Mouse (Mus musculus) liver, embryonic 14.5 days (tissue): Measurements from ENCODE around the gene Adap2. TPM values are rescaled to one million over a fixed set of nuclear protein-coding genes. Genes with fewer than 3 reads are reported as not detected.
A peak's percentile ranks its signal among the peaks of the same experiment; 100 is the strongest.

ENCODE experiments used
- ATAC-seq: fragments of 200-750 bp; cut with Nextera tagmentation; 2 replicates; pipeline ENCODE4 v1.8.0; 2017; ENCODE audit warnings: moderate number of reproducible peaks, mild to moderate bottlenecking, moderate library complexity; ENCODE audit not compliant: insufficient read depth
- DNase-seq, 3 experiments: peaks; one replicate each; pipeline ENCODE4 v3.0.0-alpha.2; 2012 to 2013; ENCODE audit warnings: low read depth in 3 of 3, low spot score in 3 of 3
- H3K27ac ChIP-seq: fragments of 300-500 bp; sonication (generic); 2 replicates; pipeline ENCODE4 v1.5.1; 2014; ENCODE audit warnings: moderate library complexity, mild to moderate bottlenecking, control low read depth, inconsistent platforms
- H3K27me3 ChIP-seq: fragments of 300-500 bp; sonication (generic); 2 replicates; pipeline ENCODE4 v1.6.1; 2014; ENCODE audit warnings: mild to moderate bottlenecking, low read length, moderate library complexity; ENCODE audit not compliant: control insufficient read depth, insufficient read depth
- H3K36me3 ChIP-seq: fragments of 300-500 bp; sonication (generic); replicated peaks from 2 replicates; pipeline ENCODE4 v1.6.1; 2014; ENCODE audit warnings: low read depth; ENCODE audit not compliant: control insufficient read depth, insufficient read depth
- H3K4me1 ChIP-seq, 2 experiments: fragments of 200-500 bp in 1 of 2; fragments of 300-500 bp in 1 of 2; sonication (generic) in 1 of 2; replicated peaks; 2 replicates each; pipeline ENCODE4 v1.6.1; 2012 to 2014; ENCODE audit warnings: antibody characterized with exemption in 1 of 2, inconsistent platforms in 1 of 2, low read length in 1 of 2; ENCODE audit not compliant: control insufficient read depth in 2 of 2, insufficient read depth in 2 of 2
- H3K4me2 ChIP-seq: fragments of 300-500 bp; sonication (generic); 2 replicates; pipeline ENCODE4 v1.6.1; 2014; ENCODE audit warnings: low read depth, mild to moderate bottlenecking, control low read depth, moderate library complexity
- H3K4me3 ChIP-seq, 2 experiments: fragments of 200-500 bp in 1 of 2; fragments of 300-500 bp in 1 of 2; sonication (generic) in 1 of 2; 2 replicates each; pipeline ENCODE4 v1.5.1; 2012 to 2014; ENCODE audit warnings: low read depth in 2 of 2, low read length in 2 of 2, mild to moderate bottlenecking in 2 of 2, control low read depth in 1 of 2, inconsistent platforms in 1 of 2, moderate library complexity in 1 of 2; ENCODE audit not compliant: insufficient read depth in 1 of 2
- H3K9ac ChIP-seq: fragments of 300-500 bp; sonication (generic); replicated peaks from 2 replicates; pipeline ENCODE4 v1.6.1; 2014; ENCODE audit warnings: mild to moderate bottlenecking, control low read depth, moderate library complexity
- H3K9me3 ChIP-seq: fragments of 300-500 bp; sonication (generic); 2 replicates; pipeline ENCODE4 v1.6.1; 2016; ENCODE audit warnings: low read length, mixed read lengths; ENCODE audit not compliant: control insufficient read depth
- CTCF ChIP-seq: IDR thresholded peaks from 2 replicates; pipeline ENCODE4 v1.5.1; 2016; ENCODE audit warnings: antibody characterized with exemption, low read depth, control low read depth
- EP300 ChIP-seq: IDR thresholded peaks from 2 replicates; pipeline ENCODE4 v1.6.1; 2016; ENCODE audit warnings: antibody characterized with exemption, low read depth
- WGBS: fragments of 180-500 bp; shearing (Covaris S2); extraction: QIAGEN DNeasy Blood & Tissue Kit; methylation state at CpG from one replicate; pipeline ENCODE4 v1.1.7; 2014; ENCODE audit not compliant: insufficient replicate concordance; 5-methylcytosine and 5-hydroxymethylcytosine counted together
- polyA plus RNA-seq, 2 experiments: library from polyadenylated mRNA; depleted of rRNA in 1 of 2; stranded (reverse) in 1 of 2; unstranded in 1 of 2; fragments of >200 nt; fragmentation: Nextera tagmentation in 1 of 2; extraction: Ambion mirVana in 1 of 2; gene quantifications; 2 replicates each; pipeline versions ENCODE4 v1.2.1 to v1.2.3; 2012 to 2014

The Adap2 gene
- polyA plus RNA-seq, 2 experiments, result 2.4 to 3.9 TPM

DNA sequence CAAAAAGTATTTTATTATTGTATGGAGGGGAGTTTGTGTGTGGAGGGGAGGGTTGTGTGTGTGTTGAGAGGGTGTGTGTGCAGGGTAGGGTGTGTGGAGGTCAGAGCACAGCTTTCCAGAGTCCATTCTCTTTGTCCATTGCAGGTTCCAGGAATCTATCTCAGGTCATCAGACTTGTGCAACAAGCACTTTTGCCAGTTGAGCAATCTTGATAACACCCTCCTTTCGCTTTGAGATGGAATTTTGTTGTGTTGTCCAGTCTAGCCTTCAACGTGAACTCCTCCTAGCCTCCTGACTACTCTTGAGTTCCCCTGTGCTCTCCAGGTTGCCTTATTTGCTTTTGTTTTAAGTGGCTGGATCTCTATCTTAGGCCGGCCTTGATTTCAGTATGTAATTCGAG, 36.4 kb downstream of the Adap2 start:
- H3K27ac ChIP-seq, result no peak overlapping the region
- no peak overlapping the region for H3K4me2 ChIP-seq
- no peaks in the 10 kb centered on the region for H3K27me3 ChIP-seq
- no peaks in the 10 kb centered on the region for H3K36me3 ChIP-seq
- 62% methylated on average over 4 of the region's 4 CpGs for WGBS
- no peaks in the 10 kb centered on the region for H3K9me3 ChIP-seq
- no peak overlapping the region for H3K9ac ChIP-seq
- ATAC-seq (no peak), DNase-seq (peak in 1 of 3 experiments; percentile 19)
- H3K4me3 ChIP-seq, result no peak overlapping the region
- no peaks in the 10 kb centered on the region for H3K4me1 ChIP-seq
- TF ChIP-seq CTCF (no peak), EP300 (no peak)

DNA sequence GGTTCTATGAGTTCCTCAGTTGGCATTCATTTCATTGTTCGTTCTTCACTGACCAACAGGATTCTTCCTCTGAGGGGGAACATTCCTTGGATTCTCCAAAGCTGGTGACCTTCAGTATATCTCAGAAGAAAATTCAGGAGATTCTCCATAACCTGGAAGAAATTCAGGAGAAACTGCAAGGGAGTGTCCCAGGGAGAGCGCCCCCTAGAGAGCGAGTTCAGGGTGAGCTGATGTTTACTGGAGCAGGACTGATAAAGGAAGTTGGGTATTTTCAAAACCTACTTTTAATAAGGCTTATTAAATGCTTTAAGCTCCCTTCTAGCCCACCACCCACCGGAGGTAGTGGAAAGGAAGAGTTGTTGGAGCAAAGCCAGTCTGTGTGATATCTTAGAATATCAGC, 39.9 kb downstream of the Adap2 start:
- WGBS, result 73% methylated on average over 4 of the region's 4 CpGs
- DNase-seq (no peak), ATAC-seq (no peak)
- Histone ChIP-seq H3K27ac (no peak overlapping the region), H3K9ac (no peak overlapping the region), H3K36me3 (no peaks in the 10 kb centered on the region), H3K4me1 (no peaks in the 10 kb centered on the region), H3K27me3 (no peaks in the 10 kb centered on the region), H3K4me2 (no peak overlapping the region), H3K4me3 (no peak overlapping the region), H3K9me3 (no peaks in the 10 kb centered on the region)
- TF ChIP-seq CTCF (peak; percentile 36; the same call in 1 of the 2 replicates), EP300 (no peak)

GRCm38 (mm10) chr11:80196351-80196750, 42.4 kb downstream of the Adap2 start:
- WGBS, result 71% methylated on average over 7 of the region's 7 CpGs
- no peaks in the 10 kb centered on the region for H3K27me3 ChIP-seq
- H3K9me3 ChIP-seq, result no peaks in the 10 kb centered on the region
- DNase-seq (no peak), ATAC-seq (no peak)
- no peaks in the 10 kb centered on the region for H3K4me1 ChIP-seq
- no peak overlapping the region for H3K4me3 ChIP-seq
- TF ChIP-seq CTCF (no peak), EP300 (no peak)
- H3K36me3 ChIP-seq, result no peaks in the 10 kb centered on the region
- H3K9ac ChIP-seq, result no peak overlapping the region
- H3K27ac ChIP-seq, result no peak overlapping the region
- H3K4me2 ChIP-seq, result no peak overlapping the region

GRCm38 (mm10) chr11:80199316-80199715, 45.4 kb downstream of the Adap2 start:
- 69% methylated on average over 3 of the region's 3 CpGs for WGBS
- no peak overlapping the region for H3K9ac ChIP-seq
- no peak overlapping the region for H3K4me2 ChIP-seq
- no peak overlapping the region for H3K27ac ChIP-seq
- TF ChIP-seq EP300, result no peak
- TF ChIP-seq CTCF, result no peak
- H3K4me1 ChIP-seq, result no peaks in the 10 kb centered on the region
- ATAC-seq, result peak; percentile 45; the same call in 1 of the 2 replicates
- no peaks in the 10 kb centered on the region for H3K27me3 ChIP-seq
- no peaks in the 10 kb centered on the region for H3K36me3 ChIP-seq
- DNase-seq, result no peak
- H3K4me3 ChIP-seq, result no peak overlapping the region
- no peaks in the 10 kb centered on the region for H3K9me3 ChIP-seq

GRCm38 (mm10) chr11:80199773-80200172, 45.9 kb downstream of the Adap2 start:
- DNase-seq (no peak), ATAC-seq (no peak)
- Histone ChIP-seq H3K27me3 (no peaks in the 10 kb centered on the region), H3K9ac (no peak overlapping the region), H3K4me1 (no peaks in the 10 kb centered on the region), H3K4me2 (no peak overlapping the region), H3K9me3 (no peaks in the 10 kb centered on the region), H3K4me3 (no peak overlapping the region), H3K36me3 (no peaks in the 10 kb centered on the region), H3K27ac (no peak overlapping the region)
- WGBS, result 79% methylated on average over 2 of the region's 2 CpGs
- TF ChIP-seq CTCF (no peak), EP300 (no peak)

GRCm38 (mm10) chr11:80200326-80200725, 46.4 kb downstream of the Adap2 start:
- Histone ChIP-seq H3K9me3 (no peaks in the 10 kb centered on the region), H3K4me3 (no peak overlapping the region), H3K9ac (no peak overlapping the region), H3K27ac (no peak overlapping the region), H3K27me3 (no peaks in the 10 kb centered on the region), H3K36me3 (no peaks in the 10 kb centered on the region), H3K4me1 (no peaks in the 10 kb centered on the region), H3K4me2 (no peak overlapping the region)
- 65% methylated on average over 1 of the region's 1 CpGs for WGBS
- ATAC-seq, result no peak
- TF ChIP-seq CTCF (peak; percentile 78), EP300 (no peak)
- DNase-seq, result no peak
